Mouse (Mus musculus): ENCODE results near the gene Gm3239.
A peak's percentile ranks its signal among the peaks of the same experiment; 100 is the strongest.
"Not testable (repeated sequence)": the region's sequence is repeated elsewhere in the genome, so short reads cannot be mapped to it uniquely, and the experiment has no call there.

DNA sequence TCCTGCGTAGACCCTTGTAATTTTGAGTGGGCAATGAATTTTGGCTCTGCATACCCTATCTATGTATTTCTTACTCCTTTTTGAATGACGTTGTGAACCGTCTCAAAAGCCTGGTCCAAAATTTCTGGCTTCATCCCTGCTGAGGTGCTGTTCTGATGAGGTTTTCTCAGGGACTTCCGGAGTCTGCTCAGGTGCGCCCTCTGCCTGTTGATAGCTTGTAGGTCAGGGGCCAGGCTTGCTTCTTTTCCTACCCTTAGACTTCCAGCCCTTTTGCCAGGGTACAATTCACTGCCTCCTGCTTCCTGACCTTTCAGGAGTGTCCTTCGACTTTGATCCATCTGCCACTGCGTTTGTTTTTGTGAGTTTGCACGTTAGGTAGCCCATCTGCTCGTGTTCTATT lies 13.7 kb upstream of the Gm3239 start:
- 0 out of 2 replicates have a peak, but pooled peaks have one; percentile 18 for TF ChIP-seq CTCF (IDR thresholded peaks at IDR 0.05; ENCODE audit: insufficient read depth, low read length)
- not testable (repeated sequence) for TF ChIP-seq POLR2A (IDR thresholded peaks at IDR 0.05; ENCODE audit: borderline replicate concordance, extremely low read depth, low read depth, low read length)

All from lung, adult 2 months (tissue).